Comparison of ENCODE assay signal across 8 mouse cellular contexts in genomic region chr19:50374751-50375150, GRCm38 (mm10).
DNase-seq lines count a peak whose midpoint lies in the region.

No protein-coding gene starts in this region.

- peak; percentile 18 for DNase-seq in adrenal gland, postnatal 10 days
- no peak for DNase-seq in adrenal gland, adult 8-10 months
- peak; percentile 30 for DNase-seq in layer of hippocampus, adult 11-12 months (ENCODE audit: low spot score)
- DNase-seq in layer of hippocampus, adult 9-10 months (ENCODE audit: low spot score): no peak
- peak; percentile 10 to 20 for DNase-seq in frontal cortex, postnatal 14 days (ENCODE audit: low spot score in 2 of 2)
- DNase-seq in layer of hippocampus, adult 8-10 months (ENCODE audit: low spot score in 2 of 2): peak; percentile 11 to 30
- DNase-seq in T-cell, adult 2 months (ENCODE audit: low spot score): no peak
- no peak for DNase-seq in spleen, postnatal 10 days (ENCODE audit: low spot score in 2 of 2)

Comparison
In these comparisons a context has a peak if more than half of its experiments do, and no peak if none do; other contexts are left out.
1. DNase-seq: peak in adrenal gland, postnatal 10 days (single experiment), layer of hippocampus, adult 11-12 months (single experiment), frontal cortex, postnatal 14 days (2 of 2) and layer of hippocampus, adult 8-10 months (2 of 2); none in adrenal gland, adult 8-10 months (single experiment), layer of hippocampus, adult 9-10 months (single experiment), T-cell, adult 2 months (single experiment) and spleen, postnatal 10 days (0 of 2).